Mouse (Mus musculus): ENCODE results near the gene Tbl1xr1. TPM values are rescaled to one million over a fixed set of nuclear protein-coding genes. Genes with fewer than 3 reads are reported as not detected.

The Tbl1xr1 gene
- polyA plus RNA-seq, 1 experiment from 2014 or later, result 23.4 TPM

DNA sequence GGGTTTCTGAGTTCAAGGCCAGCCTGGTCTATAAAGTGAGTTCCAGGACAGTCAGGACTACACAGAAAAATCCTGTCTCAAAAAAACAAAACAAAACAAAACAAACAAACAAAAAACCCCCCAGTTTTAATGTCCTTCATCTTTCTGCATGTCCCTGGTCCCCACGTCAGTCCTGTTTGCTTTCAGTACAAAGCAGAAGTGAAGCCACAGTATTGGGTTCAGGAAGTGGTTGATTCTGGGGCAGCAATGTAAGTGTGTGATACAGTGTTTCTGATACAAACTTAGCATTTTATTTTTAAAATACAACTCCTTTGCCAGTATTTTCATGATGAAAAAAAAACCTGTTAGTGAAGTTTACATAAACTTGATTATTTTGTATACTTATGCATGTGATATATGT is 76.3 kb downstream of the Tbl1xr1 start:
- WGBS, result 91% methylated on average over 1 of the region's 1 CpGs
- Histone ChIP-seq H3K27ac (replicated peaks) (no peak overlapping the region), H3K4me1 (no peaks in the 10 kb centered on the region), H3K4me3 (no peak overlapping the region), H3K27me3 (no peaks in the 10 kb centered on the region), H3K9me3 (no peaks in the 10 kb centered on the region), H3K4me2 (replicated peaks) (no peak overlapping the region), H3K36me3 (peaks cover 2% of the 10 kb centered on the region; the same call in 1 of the 2 replicates), H3K9ac (replicated peaks) (no peak overlapping the region)
- no peak for ATAC-seq (replicated peaks)

DNA sequence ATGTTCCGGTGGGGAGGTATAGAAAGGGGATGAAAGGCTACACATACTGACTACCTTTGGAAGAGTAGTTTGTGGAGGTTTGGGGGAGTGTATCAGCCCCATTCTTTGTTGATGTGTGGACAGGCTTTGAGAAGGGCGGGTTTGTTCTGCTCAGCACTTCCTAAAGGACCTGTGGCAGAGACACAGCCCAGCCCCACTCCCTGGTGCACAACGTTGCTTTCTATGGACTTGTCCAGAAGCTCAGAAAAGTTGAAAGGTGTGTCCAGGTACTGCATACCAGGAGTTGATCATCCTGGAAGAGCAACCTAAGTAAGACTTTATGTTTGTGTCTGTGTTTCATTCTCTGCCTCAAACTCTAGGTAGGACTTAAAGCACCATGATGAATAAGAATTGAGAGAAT is 78.1 kb downstream of the Tbl1xr1 start:
- no peaks in the 10 kb centered on the region for H3K4me1 ChIP-seq
- peaks cover 2% of the 10 kb centered on the region; the same call in 1 of the 2 replicates for H3K36me3 ChIP-seq
- no peak overlapping the region for H3K4me2 ChIP-seq (replicated peaks)
- no peak overlapping the region for H3K9ac ChIP-seq (replicated peaks)
- no peaks in the 10 kb centered on the region for H3K9me3 ChIP-seq
- H3K27me3 ChIP-seq, result no peaks in the 10 kb centered on the region
- H3K27ac ChIP-seq (replicated peaks), result no peak overlapping the region
- no peak for ATAC-seq (replicated peaks)
- no peak overlapping the region for H3K4me3 ChIP-seq
- WGBS, result 86% methylated on average over 3 of the region's 3 CpGs

DNA sequence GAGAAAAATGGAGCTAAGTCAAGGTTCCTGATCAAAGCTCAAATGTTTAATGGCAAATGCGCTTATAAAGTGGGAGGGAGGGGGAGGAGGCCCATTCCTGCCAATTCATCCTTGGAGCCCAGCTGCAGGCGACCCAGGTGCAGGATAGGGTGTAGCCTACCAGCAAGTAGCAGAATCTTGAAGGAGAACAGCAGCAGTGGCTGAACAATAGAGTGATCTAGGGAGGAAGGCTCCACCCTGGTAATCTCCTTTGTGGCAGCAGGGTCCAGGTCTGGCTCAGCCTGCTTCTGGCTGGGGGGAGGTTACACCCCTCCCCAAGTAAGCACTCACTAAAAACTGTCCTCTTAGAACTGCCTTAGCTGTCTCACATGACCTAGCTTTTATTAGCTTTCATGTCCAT is 79.9 kb downstream of the Tbl1xr1 start:
- H3K27me3 ChIP-seq, result no peaks in the 10 kb centered on the region
- WGBS, result 47% methylated on average over 2 of the region's 2 CpGs
- H3K4me1 ChIP-seq, result no peaks in the 10 kb centered on the region
- H3K9ac ChIP-seq (replicated peaks), result no peak overlapping the region
- no peaks in the 10 kb centered on the region for H3K9me3 ChIP-seq
- no peak overlapping the region for H3K4me3 ChIP-seq
- no peak overlapping the region for H3K27ac ChIP-seq (replicated peaks)
- no peak for ATAC-seq (replicated peaks)
- H3K36me3 ChIP-seq, result peaks cover 2% of the 10 kb centered on the region; the same call in 1 of the 2 replicates
- no peak overlapping the region for H3K4me2 ChIP-seq (replicated peaks)

DNA sequence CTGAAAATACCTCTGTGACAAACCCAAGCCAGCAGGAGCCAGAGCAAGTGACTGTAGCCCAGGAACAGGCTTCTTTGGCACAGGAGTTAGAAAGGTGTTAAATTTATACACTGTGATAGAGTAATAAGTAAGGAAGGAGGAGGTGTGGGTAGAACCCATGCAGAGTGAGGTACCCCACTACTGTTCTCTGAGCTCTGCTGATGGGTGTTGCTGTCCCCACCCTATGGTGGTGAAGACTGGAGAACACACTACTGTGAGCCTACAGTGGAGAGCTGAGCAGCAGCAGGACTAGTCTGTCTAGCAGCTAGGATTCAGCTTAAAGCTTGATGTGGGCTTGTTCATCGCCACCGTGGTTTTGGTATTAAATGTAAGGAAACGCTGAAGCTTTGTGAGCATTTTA is 86.5 kb downstream of the Tbl1xr1 start:
- no peak for ATAC-seq (replicated peaks)
- Histone ChIP-seq H3K27me3 (no peaks in the 10 kb centered on the region), H3K36me3 (no peaks in the 10 kb centered on the region), H3K9ac (replicated peaks) (no peak overlapping the region), H3K4me3 (no peak overlapping the region), H3K9me3 (no peaks in the 10 kb centered on the region), H3K4me2 (replicated peaks) (no peak overlapping the region), H3K27ac (replicated peaks) (no peak overlapping the region), H3K4me1 (no peaks in the 10 kb centered on the region)
- WGBS, result 99% methylated on average over 3 of the region's 3 CpGs

DNA sequence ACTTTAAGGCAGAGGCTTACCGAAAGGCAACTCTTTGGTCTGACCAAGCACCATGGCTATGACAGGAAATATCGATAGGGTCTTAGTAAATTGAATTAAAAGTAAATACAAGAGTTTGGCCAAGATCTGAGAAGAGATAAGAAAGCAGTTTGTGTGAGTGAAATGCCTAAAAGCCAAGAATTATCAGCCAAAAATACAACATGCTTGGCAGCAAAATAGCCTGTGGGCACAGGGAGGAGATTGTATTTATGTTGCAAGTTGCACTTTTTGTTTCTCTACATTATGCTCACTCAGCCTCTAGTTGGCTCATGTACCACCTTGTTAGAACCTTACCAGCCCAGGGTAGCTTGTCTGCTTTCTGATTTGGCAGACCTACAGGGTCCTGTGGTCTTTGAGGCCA is 91.4 kb downstream of the Tbl1xr1 start:
- no peak overlapping the region for H3K9ac ChIP-seq (replicated peaks)
- 94% methylated on average over 2 of the region's 2 CpGs for WGBS

DNA sequence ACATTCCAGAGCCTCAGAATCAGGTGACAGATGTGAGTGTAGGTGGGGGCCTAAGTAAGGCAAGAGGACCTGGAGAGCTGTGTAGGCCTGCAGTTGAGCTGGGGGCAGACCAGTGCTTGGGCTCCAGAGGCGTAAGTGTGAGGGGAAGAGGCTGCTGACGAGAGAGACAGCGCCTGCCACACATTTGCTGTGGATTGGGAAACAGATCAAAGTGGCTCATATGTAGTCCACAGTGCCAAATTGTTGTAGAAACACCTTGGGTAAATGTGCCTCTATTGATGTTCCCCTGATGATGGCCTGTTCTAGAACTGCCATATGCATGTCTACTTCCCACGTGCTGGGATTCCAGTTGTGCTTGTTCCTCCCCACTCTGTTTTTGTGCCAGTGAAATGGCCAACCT is 92.0 kb downstream of the Tbl1xr1 start:
- no peak overlapping the region for H3K9ac ChIP-seq (replicated peaks)
- no peak overlapping the region for H3K27ac ChIP-seq (replicated peaks)
- no peaks in the 10 kb centered on the region for H3K9me3 ChIP-seq
- peaks cover 3% of the 10 kb centered on the region for H3K4me1 ChIP-seq
- ATAC-seq (replicated peaks), result no peak
- H3K4me3 ChIP-seq, result no peak overlapping the region
- H3K36me3 ChIP-seq, result no peaks in the 10 kb centered on the region
- 85% methylated on average over 4 of the region's 4 CpGs for WGBS
- H3K27me3 ChIP-seq, result no peaks in the 10 kb centered on the region
- H3K4me2 ChIP-seq (replicated peaks), result no peak overlapping the region

More for the DNA sequence above, 91.4 kb downstream of the Tbl1xr1 start:
- H3K27ac ChIP-seq (replicated peaks), result no peak overlapping the region
- H3K4me1 ChIP-seq, result no peaks in the 10 kb centered on the region
- H3K27me3 ChIP-seq, result no peaks in the 10 kb centered on the region
- no peaks in the 10 kb centered on the region for H3K9me3 ChIP-seq
- no peak for ATAC-seq (replicated peaks)
- no peak overlapping the region for H3K4me3 ChIP-seq
- no peaks in the 10 kb centered on the region for H3K36me3 ChIP-seq
- no peak overlapping the region for H3K4me2 ChIP-seq (replicated peaks)

DNA sequence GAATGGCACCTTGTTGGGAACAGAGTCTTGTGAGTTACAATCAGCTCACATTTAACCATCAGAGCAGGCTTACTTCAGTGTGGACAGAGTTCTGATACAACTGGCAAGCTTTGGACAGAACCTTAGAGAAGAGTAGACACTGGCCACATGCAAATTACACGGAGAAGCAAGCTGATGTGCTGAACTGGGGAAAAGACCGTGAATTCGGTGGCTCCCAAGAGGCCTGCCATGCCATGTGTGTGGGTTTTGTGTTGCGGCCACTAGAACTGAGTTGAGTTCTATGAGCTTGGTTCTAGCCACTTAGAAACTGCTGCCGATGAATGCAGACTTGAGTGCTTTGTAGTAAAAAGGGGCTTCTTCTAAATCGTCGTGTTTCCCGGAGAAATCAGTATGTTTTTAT is 95.1 kb downstream of the Tbl1xr1 start:
- no peak overlapping the region for H3K4me2 ChIP-seq (replicated peaks)
- 92% methylated on average over 8 of the region's 8 CpGs for WGBS
- H3K4me1 ChIP-seq, result peaks cover 5% of the 10 kb centered on the region
- no peaks in the 10 kb centered on the region for H3K36me3 ChIP-seq
- H3K9me3 ChIP-seq, result no peaks in the 10 kb centered on the region
- no peaks in the 10 kb centered on the region for H3K27me3 ChIP-seq
- no peak overlapping the region for H3K27ac ChIP-seq (replicated peaks)
- H3K4me3 ChIP-seq, result no peak overlapping the region
- ATAC-seq (replicated peaks), result no peak
- H3K9ac ChIP-seq (replicated peaks), result no peak overlapping the region

DNA sequence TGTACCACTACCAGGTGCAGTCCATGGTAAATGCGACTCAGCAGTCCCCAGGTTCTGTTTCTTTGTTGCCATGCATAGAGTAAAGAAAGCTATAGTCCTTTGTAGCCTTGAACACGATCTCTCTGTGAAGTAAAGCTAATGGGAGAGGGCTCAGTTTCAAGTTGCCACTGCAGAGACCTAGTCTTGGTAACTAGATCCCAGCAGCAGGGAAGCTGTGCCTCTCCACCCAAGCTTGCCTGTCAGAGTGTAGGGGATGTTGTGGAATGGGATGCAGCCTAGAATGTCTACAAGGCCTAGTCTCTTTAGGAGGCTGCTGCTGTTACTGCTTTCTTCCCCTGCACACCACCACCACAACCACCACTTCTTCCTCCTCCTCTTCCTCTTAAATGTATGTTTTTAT is 96.0 kb downstream of the Tbl1xr1 start:
- Histone ChIP-seq H3K27me3 (no peaks in the 10 kb centered on the region), H3K9ac (replicated peaks) (no peak overlapping the region), H3K9me3 (no peaks in the 10 kb centered on the region), H3K36me3 (no peaks in the 10 kb centered on the region), H3K4me1 (peaks cover 5% of the 10 kb centered on the region), H3K27ac (replicated peaks) (no peak overlapping the region), H3K4me2 (replicated peaks) (no peak overlapping the region), H3K4me3 (no peak overlapping the region)
- 54% methylated on average over 2 of the region's 2 CpGs for WGBS
- no peak for ATAC-seq (replicated peaks)

DNA sequence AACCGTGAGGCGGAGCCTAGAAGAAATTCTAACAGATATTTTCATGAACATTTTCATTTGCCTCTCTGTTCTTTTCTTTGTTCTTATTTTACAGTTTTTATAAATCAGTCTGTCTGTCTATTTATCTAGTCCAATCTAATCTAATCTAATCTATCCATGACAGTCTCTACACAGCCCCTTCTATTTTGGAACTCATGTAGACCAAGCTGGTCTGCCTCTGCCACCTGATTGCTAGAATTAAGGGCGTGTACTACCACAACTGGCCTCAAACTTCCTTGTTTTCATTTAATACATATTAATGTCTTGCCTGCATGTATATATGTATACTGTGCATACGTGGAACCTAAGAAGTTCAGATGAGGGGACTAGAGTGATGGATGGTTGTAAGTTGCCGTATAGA is 96.7 kb downstream of the Tbl1xr1 start:
- no peak overlapping the region for H3K4me2 ChIP-seq (replicated peaks)
- no peaks in the 10 kb centered on the region for H3K36me3 ChIP-seq
- no peak for ATAC-seq (replicated peaks)
- no peak overlapping the region for H3K27ac ChIP-seq (replicated peaks)
- H3K27me3 ChIP-seq, result no peaks in the 10 kb centered on the region
- 83% methylated on average over 5 of the region's 5 CpGs for WGBS
- no peak overlapping the region for H3K9ac ChIP-seq (replicated peaks)
- no peak overlapping the region for H3K4me3 ChIP-seq
- peaks cover 5% of the 10 kb centered on the region for H3K4me1 ChIP-seq
- H3K9me3 ChIP-seq, result no peaks in the 10 kb centered on the region

DNA sequence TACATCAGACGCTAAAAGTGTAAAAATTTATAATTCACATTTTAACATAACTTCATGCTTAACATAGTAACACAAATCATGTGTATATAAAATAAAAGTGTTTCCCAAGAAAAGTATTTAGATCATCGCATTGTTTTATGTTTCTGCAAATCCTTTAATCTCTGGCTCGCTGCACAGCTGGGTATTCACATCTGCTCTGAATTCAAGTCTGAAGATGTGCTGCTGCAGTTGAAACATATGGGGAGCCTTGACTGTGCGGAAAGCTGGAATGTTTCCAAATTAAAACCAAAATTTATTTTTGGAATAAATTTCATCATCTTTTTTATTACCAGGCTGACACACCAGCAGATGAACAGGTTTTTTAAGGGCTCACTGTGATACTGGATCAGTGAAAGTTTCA is 97.8 kb downstream of the Tbl1xr1 start:
- H3K4me3 ChIP-seq, result no peak overlapping the region
- no peak for ATAC-seq (replicated peaks)
- H3K36me3 ChIP-seq, result no peaks in the 10 kb centered on the region
- peaks cover 5% of the 10 kb centered on the region for H3K4me1 ChIP-seq
- no peak overlapping the region for H3K9ac ChIP-seq (replicated peaks)
- H3K27me3 ChIP-seq, result no peaks in the 10 kb centered on the region
- H3K4me2 ChIP-seq (replicated peaks), result no peak overlapping the region
- H3K27ac ChIP-seq (replicated peaks), result no peak overlapping the region
- H3K9me3 ChIP-seq, result no peaks in the 10 kb centered on the region
- WGBS, result 79% methylated on average over 4 of the region's 4 CpGs

DNA sequence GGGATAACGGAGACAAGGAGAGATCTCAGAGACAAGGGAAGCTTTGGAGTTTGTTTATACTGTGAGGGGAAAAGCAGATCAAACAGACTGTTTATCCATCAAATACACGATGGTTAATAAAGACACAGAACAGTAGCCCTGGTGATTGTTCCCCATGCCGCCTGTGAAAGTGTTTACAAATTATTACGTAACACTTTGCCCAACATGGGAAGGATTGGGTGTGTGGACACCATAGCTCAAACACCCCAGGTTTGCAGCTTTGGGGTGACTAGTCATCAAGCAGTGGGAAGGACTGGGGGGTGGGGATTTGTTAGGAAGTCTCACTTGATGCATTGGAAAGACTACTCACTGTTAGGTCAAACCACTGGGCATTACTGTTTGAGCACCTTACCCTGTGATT is 103.6 kb downstream of the Tbl1xr1 start:
- ATAC-seq (replicated peaks), result no peak
- no peaks in the 10 kb centered on the region for H3K36me3 ChIP-seq
- 83% methylated on average over 4 of the region's 4 CpGs for WGBS
- H3K4me1 ChIP-seq, result no peaks in the 10 kb centered on the region
- H3K27ac ChIP-seq (replicated peaks), result no peak overlapping the region
- no peaks in the 10 kb centered on the region for H3K27me3 ChIP-seq
- H3K4me2 ChIP-seq (replicated peaks), result no peak overlapping the region
- no peaks in the 10 kb centered on the region for H3K9me3 ChIP-seq
- no peak overlapping the region for H3K4me3 ChIP-seq
- no peak overlapping the region for H3K9ac ChIP-seq (replicated peaks)

DNA sequence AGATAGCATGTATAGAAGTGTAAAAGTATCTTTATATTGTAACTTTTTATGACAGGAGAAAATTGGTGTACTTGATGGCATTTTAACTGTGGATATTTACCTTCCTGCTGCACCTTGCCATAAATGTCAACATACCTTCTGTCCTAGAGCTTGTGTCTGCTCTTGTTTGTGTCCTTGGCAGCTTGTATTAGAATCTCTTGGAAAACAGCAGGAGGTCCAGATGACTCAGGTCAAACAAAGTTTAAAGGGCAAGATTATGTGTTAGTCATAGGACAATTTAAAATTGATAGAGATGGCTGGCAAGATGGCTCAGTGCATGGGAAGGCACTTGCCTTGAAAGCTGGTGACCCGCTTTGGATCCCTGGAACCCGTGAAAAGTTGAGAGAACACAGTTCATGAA is 104.6 kb downstream of the Tbl1xr1 start:
- H3K9me3 ChIP-seq, result no peaks in the 10 kb centered on the region
- H3K36me3 ChIP-seq, result no peaks in the 10 kb centered on the region
- no peak overlapping the region for H3K4me2 ChIP-seq (replicated peaks)
- no peaks in the 10 kb centered on the region for H3K27me3 ChIP-seq
- H3K4me1 ChIP-seq, result no peaks in the 10 kb centered on the region
- no peak overlapping the region for H3K9ac ChIP-seq (replicated peaks)
- WGBS, result 94% methylated on average over 2 of the region's 2 CpGs
- H3K4me3 ChIP-seq, result no peak overlapping the region
- no peak for ATAC-seq (replicated peaks)
- H3K27ac ChIP-seq (replicated peaks), result no peak overlapping the region

DNA sequence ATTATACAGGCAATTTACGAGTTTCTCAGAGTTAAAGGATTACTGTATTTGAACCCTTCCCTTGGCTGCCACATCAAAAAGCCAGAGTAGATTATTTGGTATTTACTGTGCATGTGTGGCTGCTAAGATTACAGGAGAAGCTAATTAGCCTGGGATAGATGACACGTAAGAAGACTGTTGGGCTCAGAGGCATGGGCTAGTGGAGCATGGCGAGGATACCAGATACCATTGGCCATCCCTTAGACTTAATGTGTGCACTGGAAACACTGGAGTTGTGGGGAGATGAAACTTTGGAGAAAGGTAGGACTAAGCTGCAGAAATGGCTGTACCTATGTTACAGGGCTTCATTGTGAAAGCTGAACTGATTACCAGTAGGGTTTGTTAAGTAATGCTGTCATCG is 108.8 kb downstream of the Tbl1xr1 start:
- no peaks in the 10 kb centered on the region for H3K27me3 ChIP-seq
- no peak for ATAC-seq (replicated peaks)
- no peak overlapping the region for H3K4me2 ChIP-seq (replicated peaks)
- H3K27ac ChIP-seq (replicated peaks), result no peak overlapping the region
- no peaks in the 10 kb centered on the region for H3K4me1 ChIP-seq
- 91% methylated on average over 4 of the region's 4 CpGs for WGBS
- H3K9me3 ChIP-seq, result no peaks in the 10 kb centered on the region
- H3K9ac ChIP-seq (replicated peaks), result no peak overlapping the region
- no peak overlapping the region for H3K4me3 ChIP-seq
- no peaks in the 10 kb centered on the region for H3K36me3 ChIP-seq

Measured in forebrain, embryonic 15.5 days (tissue).